Mouse (Mus musculus) spleen, postnatal 4 days (tissue): ENCODE results near the gene Isy1.

Source experiments
- DNase-seq, 2 experiments: peaks; one replicate each; pipeline ENCODE4 v3.0.0; 2022; ENCODE audit warnings: low spot score in 2 of 2

Isy1 gene

GRCm38 (mm10) chr6:87778294-87779173, 60.1 kb downstream of the Isy1 start:
- DNase-seq = peak; percentile 42 to 69

GRCm38 (mm10) chr6:87777842-87778241, 60.8 kb downstream of the Isy1 start, which contains the start of gene Gp9:
Gene Gp9 (plus strand): TSS chr6:87778072.
- peak; percentile 19 to 69 for DNase-seq

GRCm38 (mm10) chr6:87776663-87777062, 61.9 kb downstream of the Isy1 start:
- DNase-seq = peak; percentile 22 to 68

GRCm38 (mm10) chr6:87775588-87776245, 62.9 kb downstream of the Isy1 start:
- DNase-seq = peak; percentile 72 to 77

- peak; percentile 12 to 59 for DNase-seq
Observed at GRCm38 (mm10) chr6:87774909-87775308, 63.7 kb downstream of the Isy1 start.

GRCm38 (mm10) chr6:87774466-87774865, 64.1 kb downstream of the Isy1 start:
- no peak for DNase-seq

GRCm38 (mm10) chr6:87770626-87771025, 68.0 kb downstream of the Isy1 start:
- DNase-seq = peak; percentile 34 to 63

GRCm38 (mm10) chr6:87764296-87764695, 74.3 kb downstream of the Isy1 start:
- DNase-seq = peak in 1 of 2 experiments; percentile 9
